Mouse (Mus musculus): ENCODE results near the gene Ndufa12. TPM values are rescaled to one million over a fixed set of nuclear protein-coding genes. Genes with fewer than 3 reads are reported as not detected.

Ndufa12 gene
- polyA plus RNA-seq, 1 experiment from 2014 or later, result 464 TPM

- no peaks in the 10 kb centered on the region for H3K4me1 ChIP-seq (ENCODE audit: control insufficient read depth, insufficient read depth, low read length)
- no peaks in the 10 kb centered on the region for H3K9me3 ChIP-seq (ENCODE audit: control insufficient read depth, low read length)
- no peak for ATAC-seq (ENCODE audit: insufficient read depth, low FRiP score, low TSS enrichment)
- H3K36me3 ChIP-seq (ENCODE audit: control insufficient read depth, insufficient read depth, low read length), result peaks cover 3% of the 10 kb centered on the region
- H3K27me3 ChIP-seq (ENCODE audit: control insufficient read depth, insufficient read depth, low read length), result no peaks in the 10 kb centered on the region
- no peak overlapping the region for H3K4me3 ChIP-seq (ENCODE audit: low read depth, low read length)
- H3K9ac ChIP-seq (ENCODE audit: low read length), result no peak overlapping the region
- no peak overlapping the region for H3K4me2 ChIP-seq (ENCODE audit: low read depth)
- DNase-seq (ENCODE audit: low spot score), result no peak
- 73% methylated on average over 6 of the region's 6 CpGs for WGBS
- H3K27ac ChIP-seq (ENCODE audit: low read depth, low read length), result no peak overlapping the region
Measured at GRCm38 (mm10) chr10:94210718-94211618, 12.4 kb downstream of the Ndufa12 start.

GRCm38 (mm10) chr10:94211725-94212124 lies 13.2 kb downstream of the Ndufa12 start:
- 64% methylated on average over 2 of the region's 2 CpGs for WGBS
- no peaks in the 10 kb centered on the region; the same call in 1 of the 2 replicates for H3K36me3 ChIP-seq (ENCODE audit: control insufficient read depth, insufficient read depth, low read length)
- no peak overlapping the region for H3K9ac ChIP-seq (ENCODE audit: low read length)
- no peak overlapping the region for H3K27ac ChIP-seq (ENCODE audit: low read depth, low read length)
- no peak for DNase-seq (ENCODE audit: low spot score)
- H3K9me3 ChIP-seq (ENCODE audit: control insufficient read depth, low read length), result no peaks in the 10 kb centered on the region
- H3K4me2 ChIP-seq (ENCODE audit: low read depth), result no peak overlapping the region
- no peaks in the 10 kb centered on the region for H3K4me1 ChIP-seq (ENCODE audit: control insufficient read depth, insufficient read depth, low read length)
- no peaks in the 10 kb centered on the region for H3K27me3 ChIP-seq (ENCODE audit: control insufficient read depth, insufficient read depth, low read length)
- no peak overlapping the region for H3K4me3 ChIP-seq (ENCODE audit: low read depth, low read length)
- no peak for ATAC-seq (ENCODE audit: insufficient read depth, low FRiP score, low TSS enrichment)

GRCm38 (mm10) chr10:94225026-94225750 lies 26.7 kb downstream of the Ndufa12 start:
- no peak for ATAC-seq (ENCODE audit: insufficient read depth, low FRiP score, low TSS enrichment)
- H3K27ac ChIP-seq (ENCODE audit: low read depth, low read length), result no peak overlapping the region
- H3K9me3 ChIP-seq (ENCODE audit: control insufficient read depth, low read length), result peaks cover 4% of the 10 kb centered on the region; the same call in 1 of the 2 replicates
- DNase-seq (ENCODE audit: low spot score), result no peak
- 0 out of 2 replicates have a peak, but pooled peaks cover 2% of the 10 kb centered on the region for H3K36me3 ChIP-seq (ENCODE audit: control insufficient read depth, insufficient read depth, low read length)
- no peak overlapping the region for H3K4me3 ChIP-seq (ENCODE audit: low read depth, low read length)
- no peaks in the 10 kb centered on the region for H3K27me3 ChIP-seq (ENCODE audit: control insufficient read depth, insufficient read depth, low read length)
- 84% methylated on average over 6 of the region's 6 CpGs for WGBS
- H3K9ac ChIP-seq (ENCODE audit: low read length), result no peak overlapping the region
- H3K4me2 ChIP-seq (ENCODE audit: low read depth), result no peak overlapping the region
- no peaks in the 10 kb centered on the region for H3K4me1 ChIP-seq (ENCODE audit: control insufficient read depth, insufficient read depth, low read length)

GRCm38 (mm10) chr10:94230172-94230981 lies 31.9 kb downstream of the Ndufa12 start:
- Histone ChIP-seq H3K9me3 (ENCODE audit: control insufficient read depth, low read length) (no peaks in the 10 kb centered on the region), H3K9ac (ENCODE audit: low read length) (no peak overlapping the region), H3K4me1 (ENCODE audit: control insufficient read depth, insufficient read depth, low read length) (peaks cover 8% of the 10 kb centered on the region; the same call in 1 of the 2 replicates), H3K4me3 (ENCODE audit: low read depth, low read length) (no peak overlapping the region), H3K4me2 (ENCODE audit: low read depth) (no peak overlapping the region), H3K27ac (ENCODE audit: low read depth, low read length) (0 out of 2 replicates have a peak overlapping the region, but pooled peaks have one; percentile 24), H3K27me3 (ENCODE audit: control insufficient read depth, insufficient read depth, low read length) (no peaks in the 10 kb centered on the region), H3K36me3 (ENCODE audit: control insufficient read depth, insufficient read depth, low read length) (no peaks in the 10 kb centered on the region)
- peak; percentile 93 for ATAC-seq (ENCODE audit: insufficient read depth, low FRiP score, low TSS enrichment)
- peak; percentile 86 for DNase-seq (ENCODE audit: low spot score)
- WGBS, result 35% methylated on average over 19 of the region's 19 CpGs

- ATAC-seq (ENCODE audit: insufficient read depth, low FRiP score, low TSS enrichment), result peak; percentile 51; the same call in 1 of the 2 replicates
- H3K4me3 ChIP-seq (ENCODE audit: low read depth, low read length), result no peak overlapping the region
- no peak overlapping the region for H3K9ac ChIP-seq (ENCODE audit: low read length)
- peaks cover 8% of the 10 kb centered on the region; the same call in 1 of the 2 replicates for H3K4me1 ChIP-seq (ENCODE audit: control insufficient read depth, insufficient read depth, low read length)
- WGBS, result 64% methylated on average over 6 of the region's 6 CpGs
- peak overlapping the region; percentile 24; the same call in 1 of the 2 replicates for H3K27ac ChIP-seq (ENCODE audit: low read depth, low read length)
- H3K9me3 ChIP-seq (ENCODE audit: control insufficient read depth, low read length), result no peaks in the 10 kb centered on the region
- no peaks in the 10 kb centered on the region for H3K27me3 ChIP-seq (ENCODE audit: control insufficient read depth, insufficient read depth, low read length)
- peak; percentile 17 for DNase-seq (ENCODE audit: low spot score)
- H3K4me2 ChIP-seq (ENCODE audit: low read depth), result no peak overlapping the region
- no peaks in the 10 kb centered on the region for H3K36me3 ChIP-seq (ENCODE audit: control insufficient read depth, insufficient read depth, low read length)
Measured at GRCm38 (mm10) chr10:94231025-94231424, 32.5 kb downstream of the Ndufa12 start.

- ATAC-seq (ENCODE audit: insufficient read depth, low FRiP score, low TSS enrichment) (no peak), DNase-seq (ENCODE audit: low spot score) (no peak)
- no peak overlapping the region for H3K4me2 ChIP-seq (ENCODE audit: low read depth)
- H3K36me3 ChIP-seq (ENCODE audit: control insufficient read depth, insufficient read depth, low read length), result no peaks in the 10 kb centered on the region
- H3K27ac ChIP-seq (ENCODE audit: low read depth, low read length), result no peak overlapping the region
- H3K4me1 ChIP-seq (ENCODE audit: control insufficient read depth, insufficient read depth, low read length), result peaks cover 8% of the 10 kb centered on the region; the same call in 1 of the 2 replicates
- WGBS, result 54% methylated on average over 4 of the region's 4 CpGs
- H3K4me3 ChIP-seq (ENCODE audit: low read depth, low read length), result no peak overlapping the region
- H3K9me3 ChIP-seq (ENCODE audit: control insufficient read depth, low read length), result no peaks in the 10 kb centered on the region
- no peaks in the 10 kb centered on the region for H3K27me3 ChIP-seq (ENCODE audit: control insufficient read depth, insufficient read depth, low read length)
- H3K9ac ChIP-seq (ENCODE audit: low read length), result no peak overlapping the region
Measured at GRCm38 (mm10) chr10:94235200-94235599, 36.7 kb downstream of the Ndufa12 start.

- 74% methylated on average over 2 of the region's 2 CpGs for WGBS
- Histone ChIP-seq H3K36me3 (ENCODE audit: control insufficient read depth, insufficient read depth, low read length) (no peaks in the 10 kb centered on the region), H3K9me3 (ENCODE audit: control insufficient read depth, low read length) (no peaks in the 10 kb centered on the region), H3K4me3 (ENCODE audit: low read depth, low read length) (no peak overlapping the region), H3K4me1 (ENCODE audit: control insufficient read depth, insufficient read depth, low read length) (no peaks in the 10 kb centered on the region), H3K4me2 (ENCODE audit: low read depth) (no peak overlapping the region), H3K9ac (ENCODE audit: low read length) (no peak overlapping the region), H3K27me3 (ENCODE audit: control insufficient read depth, insufficient read depth, low read length) (no peaks in the 10 kb centered on the region), H3K27ac (ENCODE audit: low read depth, low read length) (no peak overlapping the region)
- DNase-seq (ENCODE audit: low spot score), result no peak
- no peak for ATAC-seq (ENCODE audit: insufficient read depth, low FRiP score, low TSS enrichment)
Measured at GRCm38 (mm10) chr10:94241346-94241745, 42.8 kb downstream of the Ndufa12 start.

GRCm38 (mm10) chr10:94247748-94248349 lies 49.3 kb downstream of the Ndufa12 start:
- 88% methylated on average over 7 of the region's 7 CpGs for WGBS
- H3K27ac ChIP-seq (ENCODE audit: low read depth, low read length), result no peak overlapping the region
- H3K27me3 ChIP-seq (ENCODE audit: control insufficient read depth, insufficient read depth, low read length), result no peaks in the 10 kb centered on the region

More at GRCm38 (mm10) chr10:94247748-94248349, 49.3 kb downstream of the Ndufa12 start:
- Histone ChIP-seq H3K4me2 (ENCODE audit: low read depth) (no peak overlapping the region), H3K36me3 (ENCODE audit: control insufficient read depth, insufficient read depth, low read length) (no peaks in the 10 kb centered on the region), H3K4me1 (ENCODE audit: control insufficient read depth, insufficient read depth, low read length) (peaks cover 6% of the 10 kb centered on the region), H3K4me3 (ENCODE audit: low read depth, low read length) (no peak overlapping the region), H3K9ac (ENCODE audit: low read length) (no peak overlapping the region), H3K9me3 (ENCODE audit: control insufficient read depth, low read length) (no peaks in the 10 kb centered on the region)
- DNase-seq (ENCODE audit: low spot score) (no peak), ATAC-seq (ENCODE audit: insufficient read depth, low FRiP score, low TSS enrichment) (no peak)

Data from neural tube, embryonic 11.5 days (tissue).